Mouse (Mus musculus): ENCODE results near the gene Pla2g4a.

Pla2g4a gene

DNA sequence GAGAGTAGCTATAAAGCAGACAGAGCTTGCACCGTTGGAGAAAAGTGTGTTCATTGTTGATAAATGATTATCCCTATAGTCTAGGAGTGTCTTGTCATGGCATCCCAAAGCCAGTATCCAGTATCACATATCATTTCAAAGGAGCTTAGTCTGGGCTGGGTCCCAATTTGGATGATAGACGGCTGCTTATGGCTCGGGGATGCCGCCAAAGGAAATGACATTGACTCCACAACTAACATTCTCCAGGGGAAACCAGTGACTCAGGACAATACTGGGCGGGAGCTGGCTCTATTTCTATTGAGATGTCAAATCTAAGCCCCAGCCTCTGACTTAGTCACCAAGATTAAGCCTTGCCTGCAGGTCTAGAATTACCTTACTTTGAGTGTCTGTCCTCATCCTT lies 31.9 kb downstream of the Pla2g4a start:
- 84% methylated on average over 5 of the region's 5 CpGs for WGBS

DNA sequence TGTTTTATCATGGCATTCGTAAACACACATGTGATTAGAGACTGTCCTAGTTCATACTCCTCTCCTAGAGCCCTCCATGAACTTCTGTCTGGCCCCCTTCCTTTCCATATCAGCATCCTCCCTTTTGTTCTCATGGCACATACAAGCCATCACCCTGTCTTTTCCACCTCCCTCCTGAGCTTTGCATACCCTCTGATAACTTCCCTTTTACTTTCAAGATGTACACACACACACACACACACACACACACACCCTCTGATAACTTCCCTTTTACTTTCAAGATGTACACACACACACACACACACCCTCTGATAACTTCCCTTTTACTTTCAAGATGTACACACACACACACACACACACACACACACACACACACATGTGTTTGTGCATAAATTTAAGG lies 37.4 kb downstream of the Pla2g4a start:
- 94% methylated on average over 1 of the region's 1 CpGs for WGBS

DNA sequence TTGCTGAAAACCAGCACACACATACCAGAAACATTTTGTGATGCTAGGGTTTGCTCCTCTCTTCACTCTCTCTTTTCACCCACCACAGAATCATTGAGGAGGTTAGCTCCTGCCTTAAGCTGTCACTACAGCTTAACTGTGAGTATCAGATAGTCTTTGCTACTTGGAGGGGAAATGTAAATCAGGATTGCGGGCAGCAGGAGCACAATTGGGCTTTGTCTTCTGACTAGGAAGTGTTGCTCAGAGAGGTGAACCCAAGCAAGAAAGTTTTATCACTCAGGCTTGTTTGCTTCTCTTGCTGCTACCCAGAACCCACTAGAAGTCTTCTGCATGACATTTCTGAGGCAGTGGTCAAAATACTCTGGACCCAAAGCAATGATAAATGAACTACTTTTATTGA lies 38.9 kb downstream of the Pla2g4a start:
- WGBS: 61% methylated on average over 1 of the region's 1 CpGs

DNA sequence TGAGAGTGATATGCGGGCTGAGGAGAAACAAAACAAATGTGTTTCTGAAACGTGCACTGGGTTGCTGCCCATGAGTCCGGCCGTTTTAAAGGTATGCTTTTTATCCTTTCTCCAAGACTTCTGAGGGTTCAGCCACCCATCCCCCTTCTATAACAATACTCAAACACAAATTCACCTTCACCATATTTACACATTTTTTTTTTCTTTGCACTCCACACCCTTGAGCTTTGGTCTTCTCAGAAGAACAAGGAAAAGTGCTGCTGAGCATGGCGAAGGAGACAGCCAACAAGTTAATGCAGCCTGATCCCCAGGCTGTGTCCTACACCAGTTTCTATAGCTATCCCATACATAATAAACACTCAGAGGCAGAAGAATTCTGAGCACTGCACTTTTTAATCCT lies 39.8 kb downstream of the Pla2g4a start:
- 95% methylated on average over 5 of the region's 5 CpGs for WGBS

DNA sequence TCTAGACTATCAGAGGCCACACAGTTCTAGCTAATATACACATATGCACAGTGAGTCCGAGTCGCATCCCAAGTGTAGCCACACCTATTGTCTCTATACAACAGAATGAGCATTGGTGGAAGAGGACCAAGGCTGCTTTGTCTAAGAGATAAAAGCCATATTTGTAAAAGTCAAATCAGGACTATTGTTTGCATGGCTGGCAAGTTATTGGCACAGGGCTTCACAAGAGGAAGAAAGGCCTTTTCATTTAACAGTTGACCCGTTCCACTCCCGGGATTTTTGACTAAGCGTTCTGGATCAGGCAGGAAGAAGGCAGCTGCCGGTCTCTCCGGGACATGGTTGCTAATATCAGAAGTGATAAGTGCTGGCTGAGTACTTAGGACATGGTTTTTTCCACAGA lies 41.8 kb downstream of the Pla2g4a start:
- WGBS: 79% methylated on average over 7 of the region's 7 CpGs

DNA sequence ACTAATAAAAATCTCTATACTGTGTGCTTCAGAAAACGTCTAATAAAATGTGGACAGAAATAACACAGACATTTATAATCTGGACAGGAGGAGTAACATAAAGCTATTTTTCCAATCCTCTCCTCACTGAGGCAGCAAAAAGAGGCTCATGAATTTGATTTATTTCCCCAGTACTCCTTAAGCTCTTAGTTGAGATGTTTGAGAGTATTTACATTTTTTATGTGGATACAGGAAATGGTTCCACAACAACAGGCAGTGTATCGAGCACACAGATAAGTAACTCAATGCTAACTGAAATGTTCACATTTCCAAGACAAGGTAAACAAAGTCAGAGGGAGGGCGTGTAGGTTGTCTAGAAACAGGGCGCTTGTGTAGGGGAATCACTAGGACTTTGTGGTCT lies 48.1 kb downstream of the Pla2g4a start:
- WGBS: 82% methylated on average over 4 of the region's 4 CpGs

DNA sequence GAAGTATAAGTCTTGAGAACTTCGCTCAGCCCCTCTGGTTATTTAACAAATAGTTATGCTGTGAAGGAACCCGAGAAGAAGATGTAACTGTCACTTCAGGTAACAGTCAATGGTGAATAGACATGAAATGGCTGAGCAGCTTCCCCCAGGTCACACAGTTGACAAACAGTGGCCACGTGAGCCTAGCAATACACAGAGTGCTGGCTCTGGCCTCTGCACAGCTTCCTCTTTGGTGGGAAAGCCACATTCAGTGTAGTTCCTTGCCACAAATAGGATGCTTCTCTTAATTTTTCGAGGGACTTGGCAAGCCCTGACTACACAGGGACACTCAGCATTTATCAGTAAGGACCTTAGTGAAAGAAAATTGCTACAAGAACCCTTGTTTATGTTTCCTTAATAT lies 50.0 kb downstream of the Pla2g4a start:
- 73% methylated on average over 4 of the region's 4 CpGs for WGBS

DNA sequence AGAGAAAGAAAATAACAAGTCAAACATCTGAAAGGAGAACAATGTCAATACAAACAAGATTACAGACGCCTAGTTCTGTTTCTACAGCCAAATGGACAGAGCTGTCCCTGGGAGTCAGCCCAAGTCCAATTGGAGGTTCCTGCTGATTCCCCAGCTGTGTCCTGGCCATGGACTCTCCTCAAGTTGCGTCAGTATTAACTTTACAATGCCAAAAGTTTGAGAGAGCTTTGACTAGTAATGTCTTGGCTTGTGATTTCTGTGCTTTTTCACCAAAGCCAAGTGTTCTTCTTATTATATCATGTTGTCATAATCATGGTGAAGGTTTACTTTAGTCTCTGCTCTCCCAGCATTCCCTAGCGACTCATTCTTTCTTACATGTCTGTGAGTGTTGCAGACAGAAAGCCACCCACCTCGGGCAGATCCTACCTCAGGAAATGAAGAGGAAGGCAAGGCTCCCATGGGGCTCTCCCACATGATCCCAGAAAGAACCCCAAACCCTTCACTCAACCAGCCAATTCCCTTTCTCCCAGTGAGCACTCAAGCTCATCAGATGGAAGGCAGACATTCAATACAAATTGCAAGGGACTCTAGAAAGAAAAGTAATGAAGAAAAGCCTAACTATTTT lies 63.0 kb downstream of the Pla2g4a start:
- WGBS: 71% methylated on average over 4 of the region's 4 CpGs

DNA sequence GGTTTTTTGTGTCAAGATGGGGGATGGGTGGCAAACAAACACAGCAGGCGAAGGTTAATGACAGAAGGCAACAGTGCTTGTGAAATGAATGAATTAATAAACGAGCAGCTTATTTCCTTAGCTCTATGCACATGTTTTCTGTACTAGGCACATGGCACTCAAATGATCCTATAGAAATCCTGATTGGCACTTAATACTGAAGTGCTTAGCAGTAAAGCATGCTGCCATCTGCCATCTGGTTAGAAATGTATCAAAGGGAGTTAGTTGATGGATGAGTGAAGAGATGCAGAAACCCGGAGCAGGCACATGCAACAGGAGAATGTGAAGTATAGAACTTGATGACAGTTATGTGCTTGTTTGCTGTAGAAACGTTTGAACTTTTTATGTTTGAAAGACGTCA lies 64.5 kb downstream of the Pla2g4a start:
- WGBS: 56% methylated on average over 5 of the region's 5 CpGs

DNA sequence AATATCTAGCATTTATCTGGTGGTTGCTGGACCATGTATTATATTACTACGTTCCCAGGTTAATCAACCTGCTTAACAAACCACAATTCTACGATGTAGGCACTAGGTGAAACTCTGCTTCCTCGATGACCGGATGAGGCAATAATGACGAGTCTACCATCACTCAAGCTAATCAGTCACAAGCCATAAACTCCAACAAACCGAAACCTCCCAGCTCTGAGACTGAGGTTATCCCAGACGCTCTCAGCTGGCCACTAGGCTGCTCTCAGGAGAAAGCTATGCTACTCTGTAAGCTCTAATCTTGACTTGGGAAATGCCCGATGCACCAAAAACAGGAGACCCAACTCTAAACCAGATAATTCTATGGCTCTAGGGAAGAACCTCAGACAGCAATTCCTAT lies 66.2 kb downstream of the Pla2g4a start:
- 94% methylated on average over 8 of the region's 8 CpGs for WGBS

DNA sequence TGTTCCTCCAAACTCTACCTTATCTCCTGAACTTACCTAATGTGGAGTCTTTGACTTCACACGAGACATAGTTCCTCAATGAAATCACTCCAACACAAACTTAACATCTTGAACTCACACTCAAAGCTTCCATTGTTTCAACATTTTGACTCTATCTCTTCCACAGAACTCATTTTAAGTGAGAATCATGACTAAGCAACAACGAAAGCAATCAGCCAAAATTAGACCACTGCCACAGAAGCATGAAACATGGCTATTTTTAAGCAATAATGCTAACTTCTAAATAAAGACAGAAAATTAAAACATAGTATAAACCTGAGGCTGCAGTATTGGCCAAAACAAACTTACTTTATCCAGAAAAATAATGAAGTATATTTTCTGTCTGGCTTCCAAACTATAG lies 67.2 kb downstream of the Pla2g4a start:
- 37% methylated on average over 2 of the region's 2 CpGs for WGBS

DNA sequence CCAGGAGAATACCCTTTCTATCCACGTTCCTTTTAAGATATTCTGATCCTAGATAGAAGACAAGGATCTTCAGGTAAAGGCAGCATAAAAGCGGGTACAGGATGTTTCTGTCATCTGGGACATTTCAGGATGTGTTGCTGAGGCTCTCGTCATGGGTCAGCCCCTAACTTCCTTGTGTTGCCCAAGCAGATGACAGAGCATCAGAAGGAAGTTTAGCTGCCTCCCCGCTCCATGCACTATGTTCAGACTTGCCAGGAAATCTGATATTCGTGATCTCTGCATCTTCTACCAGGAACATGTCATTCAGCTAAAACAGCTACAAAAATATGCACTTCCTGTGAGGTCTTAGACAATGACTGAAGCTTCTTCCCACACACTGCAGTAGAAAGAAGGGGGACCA lies 70.0 kb downstream of the Pla2g4a start:
- 64% methylated on average over 5 of the region's 5 CpGs for WGBS

DNA sequence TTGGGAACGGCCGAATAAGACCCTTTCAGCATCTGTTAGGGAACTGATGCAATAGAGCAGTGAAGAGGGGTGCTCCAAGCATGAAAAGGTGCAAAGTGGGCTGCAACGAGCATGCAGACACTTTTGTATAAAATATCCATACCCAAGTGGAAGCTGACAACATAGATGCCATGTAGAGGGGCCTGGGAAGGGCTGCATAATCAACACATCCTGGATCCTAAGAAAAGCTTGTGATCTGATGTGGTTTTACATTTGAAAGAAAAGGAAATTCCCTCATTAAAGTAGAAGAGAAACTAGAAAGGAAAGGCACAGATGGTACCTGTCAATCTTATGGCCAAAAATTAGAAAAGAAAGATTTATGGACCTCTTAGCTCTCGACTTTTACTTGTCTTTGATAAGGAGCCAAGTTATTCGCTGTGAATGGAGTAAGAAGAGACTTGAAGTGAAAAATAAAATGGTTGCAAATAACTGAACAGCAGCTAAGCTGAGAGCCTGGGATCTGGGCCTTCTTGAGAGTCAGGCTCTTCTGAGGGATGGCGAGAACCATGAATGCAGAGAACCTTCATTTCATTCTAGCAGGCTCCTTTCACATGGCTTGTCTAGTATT lies 78.6 kb downstream of the Pla2g4a start:
- WGBS: 56% methylated on average over 6 of the region's 6 CpGs

DNA sequence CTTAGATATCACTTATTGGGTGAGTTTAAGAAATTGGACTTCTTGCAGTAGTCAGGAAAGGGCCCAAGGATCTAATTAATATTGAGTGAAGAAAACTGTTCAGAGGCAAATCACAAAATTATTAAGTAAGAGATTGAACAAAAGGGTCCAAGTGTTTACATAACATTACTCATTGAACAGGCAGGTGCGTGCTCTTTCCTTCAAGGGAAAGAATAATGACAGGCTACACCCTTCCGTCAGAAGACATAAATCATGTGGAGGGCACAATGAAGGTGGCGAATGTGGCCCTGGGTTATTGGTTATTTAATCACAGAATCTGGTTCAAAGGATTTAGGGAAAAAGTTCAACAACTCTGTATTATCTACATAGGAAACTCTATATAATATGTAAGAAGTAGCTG lies 82.9 kb downstream of the Pla2g4a start:
- WGBS: 97% methylated on average over 3 of the region's 3 CpGs

DNA sequence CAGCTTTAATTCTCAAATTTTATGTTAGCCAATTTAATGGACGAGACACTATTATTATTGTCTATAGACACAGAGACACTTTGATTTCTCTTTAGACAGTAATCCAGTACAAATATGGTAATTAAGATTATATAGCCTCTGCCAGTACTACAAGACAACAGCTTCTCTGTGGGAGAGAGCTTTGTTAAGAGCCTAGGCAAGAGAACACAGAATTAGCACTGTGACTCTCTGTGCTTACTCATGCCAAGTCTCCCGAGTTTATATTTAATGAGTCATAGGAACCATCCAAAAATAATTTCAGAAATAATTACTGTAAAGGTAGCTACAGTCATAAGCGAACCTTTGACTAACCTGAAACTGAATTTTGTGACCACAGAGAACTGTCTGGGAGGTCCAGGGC lies 84.6 kb downstream of the Pla2g4a start:
- 29% methylated on average over 3 of the region's 3 CpGs for WGBS

DNA sequence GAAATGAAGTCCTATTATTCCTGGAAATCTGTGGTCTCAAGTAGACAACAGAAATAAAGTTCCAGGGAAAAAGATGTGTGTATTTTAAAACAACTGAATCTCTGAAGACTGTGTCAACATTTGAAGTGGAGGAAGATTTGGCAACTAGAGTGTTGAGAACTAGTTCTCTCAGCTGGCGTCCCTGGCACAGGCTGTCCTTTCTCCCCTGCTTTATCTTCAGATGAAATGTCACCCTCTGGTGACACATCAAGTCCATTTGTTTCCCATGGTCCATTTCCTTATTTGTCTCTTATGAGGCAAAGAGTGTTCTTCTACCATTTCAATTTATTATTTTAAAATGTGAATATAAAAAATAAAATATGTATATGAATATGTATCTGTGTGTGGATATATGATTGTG lies 89.5 kb downstream of the Pla2g4a start:
- 67% methylated on average over 1 of the region's 1 CpGs for WGBS

DNA sequence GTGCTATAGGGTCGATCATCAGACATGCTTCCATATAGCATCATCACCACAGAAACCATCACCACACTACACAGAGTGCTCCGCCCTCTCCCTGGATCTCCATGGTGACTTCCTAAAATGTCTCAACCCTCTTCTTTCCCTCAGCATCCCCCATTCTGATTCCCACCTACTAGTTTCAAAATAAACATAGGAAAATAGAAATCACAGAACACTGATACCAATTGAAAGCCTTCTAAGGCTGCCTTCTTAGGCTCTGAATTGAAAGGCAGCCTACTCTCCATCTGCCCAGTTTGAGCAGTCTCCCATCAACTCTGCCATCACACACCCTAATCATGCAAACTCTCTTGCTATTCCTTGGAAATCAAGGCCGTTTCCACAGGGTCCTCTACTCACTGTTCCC lies 94.9 kb downstream of the Pla2g4a start:
- 64% methylated on average over 3 of the region's 3 CpGs for WGBS

DNA sequence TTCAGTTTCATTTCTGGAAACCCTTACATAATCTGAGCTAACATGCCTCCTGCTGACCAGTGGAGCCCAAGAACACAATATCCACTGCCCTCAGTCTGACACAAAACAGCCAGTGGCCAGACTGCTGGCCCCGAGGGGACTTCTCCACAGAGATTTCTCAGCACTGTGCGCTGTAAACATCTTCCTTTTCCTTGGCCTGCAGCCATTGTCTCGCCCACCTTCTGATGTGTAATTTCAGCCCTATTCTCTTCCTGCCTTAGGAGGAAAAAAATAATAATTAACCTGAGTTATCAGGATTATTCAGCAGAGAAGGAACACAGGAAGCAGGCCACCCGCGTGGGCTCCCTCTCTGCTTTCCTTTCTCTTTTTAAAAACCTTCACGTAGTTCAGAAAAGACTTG lies 98.3 kb downstream of the Pla2g4a start:
- 33% methylated on average over 6 of the region's 6 CpGs for WGBS

DNA sequence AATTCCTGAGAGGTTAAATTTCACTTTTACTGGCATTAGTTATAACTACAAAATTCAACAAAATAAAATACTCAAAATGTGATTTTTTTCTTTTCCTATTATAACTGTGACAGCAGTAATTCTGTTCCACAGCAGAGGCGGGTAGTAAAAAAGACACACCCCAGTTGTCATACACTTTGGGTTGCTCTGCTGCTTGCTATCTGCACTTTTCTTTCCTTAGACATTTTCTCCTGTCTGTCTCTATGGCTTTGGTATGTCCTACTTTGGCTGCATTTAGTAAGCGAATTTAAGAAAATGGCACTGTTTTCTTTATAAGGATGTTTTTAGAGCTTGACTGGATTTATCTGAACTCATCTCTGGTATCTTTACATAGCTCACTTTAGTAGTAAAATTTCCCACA lies 98.9 kb downstream of the Pla2g4a start:
- 45% methylated on average over 2 of the region's 2 CpGs for WGBS

DNA sequence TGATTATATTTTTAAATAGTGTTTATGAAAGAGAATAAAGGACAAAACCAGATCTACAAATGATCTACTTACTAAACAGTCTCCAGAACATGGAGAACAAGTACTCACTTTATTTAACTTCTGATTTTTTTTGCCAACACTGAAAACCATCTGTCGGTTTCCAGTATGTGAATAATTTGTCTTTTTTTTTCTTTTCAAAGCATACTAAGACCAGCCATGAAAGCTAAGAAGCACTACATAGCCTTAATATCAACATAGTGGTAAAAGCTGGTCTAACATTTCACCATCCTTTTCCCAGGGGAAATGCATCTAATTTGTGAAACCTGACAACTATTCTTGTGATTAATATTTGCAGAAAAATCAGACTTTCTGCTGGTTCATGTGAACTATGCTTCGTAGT lies 99.5 kb downstream of the Pla2g4a start:
- WGBS: 38% methylated on average over 2 of the region's 2 CpGs

DNA sequence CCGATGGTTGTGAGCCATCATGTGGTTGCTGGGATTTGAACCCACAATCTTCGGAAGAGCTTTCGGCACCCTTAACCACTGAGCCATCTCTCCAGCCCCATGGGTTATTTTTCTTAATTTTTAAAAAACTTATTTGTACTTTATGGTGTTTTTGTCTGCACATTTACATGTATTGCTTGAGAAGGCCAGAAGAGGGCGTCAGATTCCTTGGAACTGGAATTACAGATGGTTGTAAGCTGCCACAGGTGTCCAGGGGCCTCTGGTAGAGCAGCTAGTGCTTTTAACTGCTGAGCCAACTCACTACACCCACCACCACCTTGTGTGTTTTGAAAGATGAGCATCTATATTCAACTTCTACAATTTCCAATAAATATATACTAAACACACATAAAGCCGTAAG lies 102.4 kb downstream of the Pla2g4a start:
- 77% methylated on average over 5 of the region's 5 CpGs for WGBS

DNA sequence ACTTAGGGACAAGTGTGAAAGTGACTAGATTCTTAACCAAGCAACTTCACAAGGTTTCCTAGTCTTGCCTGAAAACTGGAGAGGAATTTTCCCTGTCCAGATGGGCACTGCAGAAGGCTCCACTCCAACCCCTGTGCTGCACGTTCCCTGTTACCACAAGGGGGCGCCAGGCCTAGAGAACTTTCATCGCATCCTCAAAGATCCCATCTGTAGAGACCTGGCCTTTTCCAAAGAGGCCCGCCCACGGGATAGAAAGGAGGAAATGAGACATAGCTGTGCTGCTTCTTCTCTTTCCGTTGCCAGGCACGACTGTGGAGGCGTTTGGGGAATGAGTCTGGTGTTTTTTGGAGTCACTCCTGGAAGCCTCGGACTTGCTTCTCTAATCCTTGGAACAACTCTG lies 104.4 kb downstream of the Pla2g4a start:
- WGBS: 13% methylated on average over 9 of the region's 9 CpGs

DNA sequence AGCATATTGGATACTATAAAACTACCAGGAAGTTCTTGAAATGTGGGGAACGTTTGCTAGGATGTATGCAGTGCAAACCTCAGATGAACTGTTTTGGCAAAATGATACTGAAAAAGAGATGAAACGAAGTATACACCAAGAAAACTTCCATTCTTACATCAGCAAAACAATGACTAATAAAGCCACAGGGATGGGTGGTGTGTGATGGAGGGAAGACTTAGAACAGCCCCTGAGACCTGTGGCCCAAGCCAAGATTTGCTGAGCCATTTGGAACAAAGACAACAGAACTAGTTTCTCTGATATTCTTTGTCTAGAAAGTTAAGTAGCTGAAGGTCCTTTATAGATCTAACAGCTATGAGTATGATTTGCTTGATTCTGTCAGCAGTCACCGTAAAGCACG lies 105.5 kb downstream of the Pla2g4a start:
- 68% methylated on average over 4 of the region's 4 CpGs for WGBS

DNA sequence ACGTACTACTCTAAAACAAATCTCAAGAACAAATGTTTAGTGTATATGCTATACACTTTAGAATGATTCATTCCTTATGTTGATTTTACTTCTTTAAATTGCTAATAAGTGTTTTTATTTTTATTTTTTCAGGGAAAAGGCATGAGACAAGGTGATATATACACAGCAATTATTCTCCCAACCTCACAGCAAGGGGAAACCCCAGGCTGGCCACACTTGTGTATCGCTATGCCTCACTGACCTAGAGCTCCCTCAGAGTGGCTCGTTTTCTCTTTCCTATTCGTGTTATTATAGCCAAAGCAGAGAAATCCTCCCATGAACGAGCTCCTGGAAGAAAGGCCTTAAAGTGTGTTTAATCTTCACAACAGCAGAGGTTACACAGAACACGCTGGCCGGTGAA lies 106.2 kb downstream of the Pla2g4a start:
- 79% methylated on average over 7 of the region's 7 CpGs for WGBS
